Mouse (Mus musculus): ENCODE measurements at regions not wholly inside any gene's neighbourhood (a gene's known extent, or its start where the extent isn't known, plus 50 kb on each side); places are given as distances from the start of the nearest gene placed in this dataset.

DNA sequence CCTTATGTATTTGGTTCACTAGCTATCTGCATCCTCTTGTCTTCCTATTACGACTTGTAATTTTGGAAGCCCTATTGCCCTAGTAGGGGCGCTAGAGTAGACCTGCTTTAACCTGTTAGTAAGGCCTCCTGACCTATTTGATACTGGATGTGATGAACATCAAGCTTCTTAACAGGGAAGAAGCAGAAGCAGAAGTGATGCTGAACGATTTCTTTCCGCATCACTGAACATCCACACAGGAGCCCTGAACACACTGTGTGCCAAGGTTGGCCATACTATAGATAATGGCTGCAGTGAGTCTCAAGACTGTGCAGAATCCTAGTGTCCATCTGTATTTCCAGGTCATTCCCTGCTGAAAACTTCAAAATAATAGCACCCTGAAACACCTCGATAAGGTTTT, 151.0 kb downstream of the Gm9733 start:
- TF ChIP-seq MYB (IDR thresholded peaks at IDR 0.05; ENCODE audit: low read depth, low read length) (no peak), SMC3 (IDR thresholded peaks at IDR 0.05; ENCODE audit: low read depth, low read length) (no peak), MAX (IDR thresholded peaks at IDR 0.05; ENCODE audit: low read length) (no peak), USF1 (IDR thresholded peaks at IDR 0.05; ENCODE audit: low read depth, low read length) (no peak), BHLHE40 (IDR thresholded peaks at IDR 0.05; ENCODE audit: borderline replicate concordance, low read depth, low read length) (no peak), ETS1 (IDR thresholded peaks at IDR 0.05; ENCODE audit: low read depth, low read length) (no peak), NELFE (IDR thresholded peaks at IDR 0.05; ENCODE audit: low read depth, low read length) (no peak), RAD21 (IDR thresholded peaks at IDR 0.05; ENCODE audit: low read depth, low read length) (no peak), MAZ (IDR thresholded peaks at IDR 0.05; ENCODE audit: low read depth, low read length) (no peak), POLR2AphosphoS2 (IDR thresholded peaks at IDR 0.05; ENCODE audit: low read length) (no peak), MXI1 (IDR thresholded peaks at IDR 0.05; ENCODE audit: low read depth, low read length) (no peak), GATA1 (IDR thresholded peaks at IDR 0.05; ENCODE audit: low read depth, low read length) (no peak), TBP (IDR thresholded peaks at IDR 0.05; ENCODE audit: low read depth, low read length) (no peak), CHD1 (IDR thresholded peaks at IDR 0.05; ENCODE audit: low read depth, low read length) (no peak), UBTF (IDR thresholded peaks at IDR 0.05; ENCODE audit: borderline replicate concordance, insufficient read depth, low read depth, low read length) (no peak), POLR2AphosphoS5 (IDR thresholded peaks at IDR 0.05; ENCODE audit: borderline replicate concordance, low read depth, low read length) (no peak), KAT2A (conservative IDR thresholded peaks at IDR 0.05; ENCODE audit: low read depth, low read length) (no peak), RCOR1 (IDR thresholded peaks at IDR 0.05; ENCODE audit: low read depth, low read length) (no peak)
- Histone ChIP-seq H3K4me1 (ENCODE audit: control insufficient read depth in 1 of 2, insufficient read depth in 2 of 2, low read length in 2 of 2) (no peaks in the 10 kb centered on the region), H3K36me3 (ENCODE audit: control insufficient read depth in 1 of 2, insufficient read depth in 2 of 2, low read length in 2 of 2) (no peaks in the 10 kb centered on the region), H3K27ac (ENCODE audit: control insufficient read depth, low read depth, low read length) (no peak overlapping the region), H3K9me3 (replicated peaks; ENCODE audit: insufficient read depth, low read length) (no peaks in the 10 kb centered on the region), H3K79me2 (ENCODE audit: control insufficient read depth, insufficient read depth, low read length, poor library complexity) (no peaks in the 10 kb centered on the region), H3K9ac (ENCODE audit: control insufficient read depth, low read depth, low read length, poor library complexity, severe bottlenecking) (no peak overlapping the region), H3K27me3 (ENCODE audit: control insufficient read depth in 1 of 2, insufficient read depth in 2 of 2, low read length in 2 of 2) (no peaks in the 10 kb centered on the region; a peak in 2 of 4 replicates), H3K4me3 (ENCODE audit: control insufficient read depth in 1 of 2, insufficient read depth in 1 of 2, low read depth in 2 of 2, low read length in 2 of 2) (no peak overlapping the region)
- peak; percentile 42 for DNase-seq (ENCODE audit: low read depth, low spot score)

DNA sequence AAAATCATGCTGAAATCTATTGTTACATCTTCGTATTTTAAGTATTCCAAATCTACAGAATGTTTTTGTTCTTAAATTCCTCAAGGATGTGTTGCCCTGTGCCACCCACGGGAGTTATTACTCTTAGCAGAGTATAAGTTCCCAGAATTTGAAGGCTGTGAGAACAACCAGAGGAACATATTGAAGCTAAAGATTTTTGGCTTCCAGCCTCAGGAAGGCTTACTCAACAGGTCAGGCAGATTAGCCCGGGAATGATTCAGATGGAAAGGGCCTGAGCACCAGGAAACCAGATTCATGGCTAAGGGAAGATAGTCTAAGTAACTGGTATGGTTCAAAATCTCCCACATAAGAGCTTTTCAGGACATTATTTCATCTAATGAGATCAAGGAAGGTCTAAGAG, 145.4 kb downstream of the Gm9733 start:
- no peak for DNase-seq (ENCODE audit: low read depth, low spot score)
- Histone ChIP-seq H3K9me3 (replicated peaks; ENCODE audit: insufficient read depth, low read length) (no peaks in the 10 kb centered on the region), H3K79me2 (ENCODE audit: control insufficient read depth, insufficient read depth, low read length, poor library complexity) (no peaks in the 10 kb centered on the region), H3K9ac (ENCODE audit: control insufficient read depth, low read depth, low read length, poor library complexity, severe bottlenecking) (no peak overlapping the region), H3K4me1 (ENCODE audit: control insufficient read depth in 1 of 2, insufficient read depth in 2 of 2, low read length in 2 of 2) (no peaks in the 10 kb centered on the region), H3K27ac (ENCODE audit: control insufficient read depth, low read depth, low read length) (no peak overlapping the region), H3K27me3 (ENCODE audit: control insufficient read depth in 1 of 2, insufficient read depth in 2 of 2, low read length in 2 of 2) (no peaks in the 10 kb centered on the region; a peak in 1 of 4 replicates), H3K36me3 (ENCODE audit: control insufficient read depth in 1 of 2, insufficient read depth in 2 of 2, low read length in 2 of 2) (no peaks in the 10 kb centered on the region), H3K4me3 (ENCODE audit: control insufficient read depth in 1 of 2, insufficient read depth in 1 of 2, low read depth in 2 of 2, low read length in 2 of 2) (no peak overlapping the region)
- no peak for TF ChIP-seq JUND (IDR thresholded peaks at IDR 0.05; ENCODE audit: low read depth, low read length)
- TF ChIP-seq POLR2AphosphoS5 (IDR thresholded peaks at IDR 0.05; ENCODE audit: borderline replicate concordance, low read depth, low read length) = no peak
- TF ChIP-seq CHD1 (IDR thresholded peaks at IDR 0.05; ENCODE audit: low read depth, low read length) = no peak
- no peak for TF ChIP-seq USF1 (IDR thresholded peaks at IDR 0.05; ENCODE audit: low read depth, low read length)
- TF ChIP-seq NRF1 (IDR thresholded peaks at IDR 0.05; ENCODE audit: insufficient read depth, low read depth, low read length, poor library complexity, severe bottlenecking) = no peak
- TF ChIP-seq ETS1 (IDR thresholded peaks at IDR 0.05; ENCODE audit: low read depth, low read length) = no peak
- TF ChIP-seq GABPA (IDR thresholded peaks at IDR 0.05; ENCODE audit: low read depth, low read length) = no peak
- TF ChIP-seq TCF12 (IDR thresholded peaks at IDR 0.05; ENCODE audit: low read depth, low read length) = no peak
- no peak for TF ChIP-seq RAD21 (IDR thresholded peaks at IDR 0.05; ENCODE audit: low read depth, low read length)
- TF ChIP-seq POLR2AphosphoS2 (IDR thresholded peaks at IDR 0.05; ENCODE audit: low read length) = no peak
- no peak for TF ChIP-seq TBP (IDR thresholded peaks at IDR 0.05; ENCODE audit: low read depth, low read length)
- TF ChIP-seq ELF1 (IDR thresholded peaks at IDR 0.05; ENCODE audit: low read depth, low read length) = no peak
- no peak for TF ChIP-seq CHD2 (IDR thresholded peaks at IDR 0.05; ENCODE audit: low read length)
- TF ChIP-seq MAFK (IDR thresholded peaks at IDR 0.05; ENCODE audit: borderline replicate concordance, low read depth, low read length) = no peak
- no peak for TF ChIP-seq HCFC1 (IDR thresholded peaks at IDR 0.05; ENCODE audit: low read depth, low read length)
- TF ChIP-seq MYB (IDR thresholded peaks at IDR 0.05; ENCODE audit: low read depth, low read length) = no peak
- no peak for TF ChIP-seq POLR2A (IDR thresholded peaks at IDR 0.05; ENCODE audit: control insufficient read depth in 1 of 2, insufficient read depth in 1 of 2, low read depth in 1 of 2, low read length in 2 of 2, poor library complexity in 1 of 2)
- no peak for TF ChIP-seq ZKSCAN1 (IDR thresholded peaks at IDR 0.05; ENCODE audit: low read depth, low read length)
- no peak for TF ChIP-seq ZMIZ1 (IDR thresholded peaks at IDR 0.05; ENCODE audit: low read depth, low read length)
- TF ChIP-seq ZNF384 (IDR thresholded peaks at IDR 0.05; ENCODE audit: low read depth, low read length) = no peak

All from MEL (cell line).